Mouse (Mus musculus) CH12.LX (cell line): ENCODE measurements around the gene Ankrd39. TPM values are rescaled to one million over a fixed set of nuclear protein-coding genes. Genes with fewer than 3 reads are reported as not detected.

Source experiments
- DNase-seq: peaks from one replicate; pipeline ENCODE4 v3.0.0-alpha.2; 2013; ENCODE audit errors: extremely low read depth
- H3K27ac ChIP-seq: 2 replicates; pipeline ENCODE4 v1.5.1; 2012; ENCODE audit warnings: low read depth, mild to moderate bottlenecking, control low read depth, moderate library complexity; ENCODE audit not compliant: insufficient read depth
- H3K27me3 ChIP-seq: replicated peaks from 2 replicates; pipeline ENCODE3; 2012; ENCODE audit warnings: inconsistent platforms
- H3K36me3 ChIP-seq, 2 experiments: replicated peaks in 1 of 2; 2 replicates each; pipeline versions ENCODE3 to v1.6.1; 2012; ENCODE audit warnings: inconsistent platforms in 1 of 2, low read length in 1 of 2, mild to moderate bottlenecking in 1 of 2, mixed read lengths in 1 of 2, moderate library complexity in 1 of 2; ENCODE audit not compliant: control insufficient read depth in 1 of 2, insufficient read depth in 1 of 2
- H3K4me1 ChIP-seq, 2 experiments: 2 replicates each; pipeline ENCODE4 v1.6.1; 2012; ENCODE audit warnings: inconsistent platforms in 1 of 2, moderate library complexity in 1 of 2; ENCODE audit not compliant: insufficient read depth in 2 of 2, control insufficient read depth in 1 of 2
- H3K4me2 ChIP-seq: 2 replicates; pipeline ENCODE4 v1.6.1; 2012; ENCODE audit warnings: low read depth, mild to moderate bottlenecking, control low read depth; ENCODE audit not compliant: poor library complexity, insufficient read depth, severe bottlenecking
- H3K4me3 ChIP-seq, 3 experiments: fragments of 150-350 bp in 1 of 3; sonication (generic) in 1 of 3; replicated peaks in 1 of 3; 2 replicates each; pipeline versions ENCODE3 to v1.5.1; 2011 to 2012; ENCODE audit warnings: low read depth in 2 of 3, low read length in 2 of 3, mild to moderate bottlenecking in 2 of 3, moderate library complexity in 2 of 3, control low read depth in 1 of 3, improper control_type of control experiment in 1 of 3, inconsistent platforms in 1 of 3, mixed read lengths in 1 of 3; ENCODE audit not compliant: poor library complexity in 1 of 3
- H3K79me2 ChIP-seq: replicated peaks from 2 replicates; pipeline ENCODE4 v1.6.1; 2012; ENCODE audit warnings: mild to moderate bottlenecking, moderate library complexity; ENCODE audit not compliant: control insufficient read depth, poor library complexity, insufficient read depth, severe bottlenecking; ENCODE audit errors: extremely low read depth
- H3K9ac ChIP-seq: 2 replicates; pipeline ENCODE4 v1.6.1; 2012; ENCODE audit warnings: low read depth, mild to moderate bottlenecking, control low read depth, moderate library complexity; ENCODE audit not compliant: insufficient read depth
- H3K9me3 ChIP-seq: replicated peaks from 2 replicates; pipeline ENCODE3; 2012; ENCODE audit warnings: low read length, inconsistent platforms, mixed read lengths
- BHLHE40 ChIP-seq: IDR thresholded peaks from 2 replicates; pipeline ENCODE4 v1.6.1; 2011; ENCODE audit warnings: mild to moderate bottlenecking, low read depth, low read length, improper control_type of control experiment
- CHD1 ChIP-seq: IDR thresholded peaks from 2 replicates; pipeline ENCODE4 v1.6.1; 2012; ENCODE audit warnings: low read depth, low read length, improper control_type of control experiment, inconsistent platforms
- CHD2 ChIP-seq: IDR thresholded peaks from 2 replicates; pipeline ENCODE4 v1.6.1; 2011; ENCODE audit warnings: low read length, improper control_type of control experiment
- CTCF ChIP-seq, 2 experiments: IDR thresholded peaks in 1 of 2; conservative IDR thresholded peaks in 1 of 2; 2 replicates each; pipeline ENCODE4 v1.5.1; 2011 to 2012; ENCODE audit warnings: low read depth in 2 of 2, low read length in 2 of 2, improper control_type of control experiment in 1 of 2, inconsistent platforms in 1 of 2, mild to moderate bottlenecking in 1 of 2, moderate library complexity in 1 of 2
- E2F4 ChIP-seq: IDR thresholded peaks from 2 replicates; pipeline ENCODE4 v1.6.1; 2011; ENCODE audit warnings: low read depth, low read length, improper control_type of control experiment; ENCODE audit not compliant: insufficient replicate concordance
- ELF1 ChIP-seq: IDR thresholded peaks from 2 replicates; pipeline ENCODE4 v1.6.1; 2014; ENCODE audit warnings: low read depth, mild to moderate bottlenecking, inconsistent platforms, low read length, improper control_type of control experiment
- IRF4 ChIP-seq: IDR thresholded peaks from 2 replicates; pipeline ENCODE4 v1.6.1; 2014; ENCODE audit warnings: low read depth, mild to moderate bottlenecking, inconsistent platforms, low read length, improper control_type of control experiment
- JUN ChIP-seq: IDR thresholded peaks from 2 replicates; pipeline ENCODE4 v1.6.1; 2011; ENCODE audit warnings: low read depth, mild to moderate bottlenecking, low read length, improper control_type of control experiment, moderate library complexity; ENCODE audit not compliant: insufficient read depth
- JUND ChIP-seq: conservative IDR thresholded peaks from 2 replicates; pipeline ENCODE4 v1.6.1; 2011; ENCODE audit warnings: low read depth, low read length, improper control_type of control experiment
- KAT2A ChIP-seq: IDR thresholded peaks from 2 replicates; pipeline ENCODE4 v1.6.1; 2012; ENCODE audit warnings: low read length, improper control_type of control experiment, inconsistent platforms; ENCODE audit not compliant: insufficient replicate concordance
- MAX ChIP-seq: IDR thresholded peaks from 2 replicates; pipeline ENCODE4 v1.6.1; 2011; ENCODE audit warnings: low read length, improper control_type of control experiment
- MAZ ChIP-seq: IDR thresholded peaks from 2 replicates; pipeline ENCODE4 v1.6.1; 2012; ENCODE audit warnings: low read depth, mild to moderate bottlenecking, inconsistent platforms, low read length, improper control_type of control experiment, moderate library complexity
- MEF2A ChIP-seq: IDR thresholded peaks from 2 replicates; pipeline ENCODE4 v1.6.1; 2014; ENCODE audit warnings: low read depth, mild to moderate bottlenecking, inconsistent platforms, low read length, improper control_type of control experiment, borderline replicate concordance
- MYC ChIP-seq: IDR thresholded peaks from 2 replicates; pipeline ENCODE4 v1.6.1; 2011; ENCODE audit warnings: low read depth, mild to moderate bottlenecking, improper control_type of control experiment, low read length
- NELFE ChIP-seq: IDR thresholded peaks from 2 replicates; pipeline ENCODE4 v1.6.1; 2011; ENCODE audit warnings: low read depth, low read length, improper control_type of control experiment
- PAX5 ChIP-seq: IDR thresholded peaks from 2 replicates; pipeline ENCODE4 v1.6.1; 2012; ENCODE audit warnings: low read length, inconsistent platforms, mixed read lengths
- POLR2A ChIP-seq: IDR thresholded peaks from 2 replicates; pipeline ENCODE4 v1.6.1; 2011; ENCODE audit warnings: low read depth, mild to moderate bottlenecking, improper control_type of control experiment, low read length
- RAD21 ChIP-seq: IDR thresholded peaks from 2 replicates; pipeline ENCODE4 v1.6.1; 2011; ENCODE audit warnings: low read depth, mild to moderate bottlenecking, low read length, improper control_type of control experiment, moderate library complexity
- SMC3 ChIP-seq: IDR thresholded peaks from 2 replicates; pipeline ENCODE4 v1.6.1; 2011; ENCODE audit warnings: low read depth, low read length, improper control_type of control experiment
- TBP ChIP-seq: conservative IDR thresholded peaks from 2 replicates; pipeline ENCODE4 v1.6.1; 2011; ENCODE audit warnings: low read depth, low read length, improper control_type of control experiment
- TCF12 ChIP-seq: IDR thresholded peaks from 2 replicates; pipeline ENCODE4 v1.6.1; 2014; ENCODE audit warnings: low read depth, mild to moderate bottlenecking, inconsistent platforms, low read length, improper control_type of control experiment
- UBTF ChIP-seq: IDR thresholded peaks from 2 replicates; pipeline ENCODE4 v1.6.1; 2012; ENCODE audit warnings: low read depth, mild to moderate bottlenecking, inconsistent platforms, low read length, improper control_type of control experiment, moderate library complexity
- ZC3H11A ChIP-seq: IDR thresholded peaks from 2 replicates; pipeline ENCODE4 v1.6.1; 2012; ENCODE audit warnings: low read depth, mild to moderate bottlenecking, inconsistent platforms, low read length, improper control_type of control experiment
- ZMIZ1 ChIP-seq: IDR thresholded peaks from 2 replicates; pipeline ENCODE4 v1.6.1; 2012; ENCODE audit warnings: low read depth, mild to moderate bottlenecking, inconsistent platforms, low read length, improper control_type of control experiment
- ZNF384 ChIP-seq: IDR thresholded peaks from 2 replicates; pipeline ENCODE4 v1.6.1; 2012; ENCODE audit warnings: low read depth, low read length, improper control_type of control experiment, inconsistent platforms
- dilution Hi-C: fragments of 300-500 bp; cut with MboI; formaldehyde crosslinking; loops from 2 replicates; pipeline ENCODE4 v1.14.3; 2020; ENCODE audit warnings: low sequenced_read_pairs; ENCODE audit not compliant: extremely low pct_unique_long_range_greater_than_20kb, extremely low pct_ligation_motif_present
- in situ Hi-C: fragments of 300-500 bp; cut with MboI; formaldehyde crosslinking; loops from 3 replicates; pipeline ENCODE4 v1.14.3; 2019; ENCODE audit warnings: low sequenced_read_pairs, low pct_ligation_motif_present, low pct_unique_long_range_greater_than_20kb, mixed read lengths
- polyA plus RNA-seq: library from polyadenylated mRNA; unstranded; fragments of >175 nt; gene quantifications from 2 replicates; pipeline ENCODE4 v1.2.1, GENCODE M21; 2012; ENCODE audit warnings: low read depth; ENCODE audit not compliant: insufficient read length
- total RNA-seq, 2 experiments: library from RNA; depleted of rRNA; stranded (reverse); fragments of 300-350 nt in 1 of 2; fragments of >200 nt in 1 of 2; gene quantifications; 2 replicates each; pipeline ENCODE4 v1.2.3; 2012 to 2014

Gene Ankrd39
- total and polyA plus RNA-seq, 3 experiments: 4.3 to 14.8 (median 11.6) TPM

DNA sequence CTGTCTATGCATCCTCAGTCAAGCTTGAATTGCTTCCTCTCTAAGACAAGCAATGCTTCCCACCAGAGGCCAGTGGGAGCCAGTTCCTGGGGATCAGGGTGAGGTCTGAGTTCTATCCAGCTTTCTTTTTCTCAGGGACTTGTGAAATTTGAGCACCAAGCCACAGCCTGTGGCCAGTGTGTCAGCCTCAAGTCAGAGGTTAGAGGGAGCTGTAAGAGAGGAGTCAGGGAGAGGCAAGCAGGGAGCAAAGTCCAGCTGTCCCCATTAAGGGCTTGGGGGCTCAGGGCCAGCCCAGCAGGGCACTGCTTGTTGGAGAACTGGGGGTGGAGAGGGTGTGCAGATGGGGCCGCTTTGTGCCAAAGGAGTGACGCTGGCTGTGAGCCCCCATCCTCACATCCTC is 16.0 kb upstream of the Ankrd39 start:
- Histone ChIP-seq H3K27ac (no peak overlapping the region), H3K4me2 (no peak overlapping the region), H3K27me3 (peaks cover 24% of the 10 kb centered on the region), H3K9me3 (no peaks in the 10 kb centered on the region), H3K79me2 (no peaks in the 10 kb centered on the region), H3K4me1 (peaks cover 26 to 67% of the 10 kb centered on the region in 2 experiments), H3K9ac (no peak overlapping the region), H3K4me3 (no peak overlapping the region), H3K36me3 (no peaks in the 10 kb centered on the region)
- dilution Hi-C loops (no loop called here), in situ Hi-C loops (no loop called here)
- TF ChIP-seq CHD2 (no peak), ZNF384 (no peak), IRF4 (no peak), ZMIZ1 (no peak), TBP (no peak)
- DNase-seq: no peak

DNA sequence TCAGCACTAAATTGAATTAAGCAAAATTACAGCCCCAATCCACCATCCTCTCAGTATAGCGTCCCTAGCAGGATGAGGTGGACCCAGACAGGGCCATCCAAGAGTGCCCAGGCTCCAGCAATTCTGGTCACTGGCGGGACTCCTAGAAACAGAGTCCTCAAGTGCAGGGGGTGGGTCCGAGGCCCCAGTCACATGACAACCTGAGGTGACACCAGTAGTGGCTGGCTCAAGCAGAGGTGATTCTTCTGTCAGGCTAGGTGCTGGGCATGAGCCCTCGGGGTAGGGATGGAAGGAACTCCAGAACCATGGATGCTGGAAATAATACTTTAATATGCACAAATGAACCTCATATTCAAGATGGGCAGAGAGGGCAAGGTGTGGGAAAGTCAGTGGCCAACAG is 15.1 kb upstream of the Ankrd39 start:
- H3K9ac ChIP-seq: no peak overlapping the region
- H3K36me3 ChIP-seq: no peaks in the 10 kb centered on the region
- H3K27ac ChIP-seq: no peak overlapping the region
- peaks cover 26 to 73% of the 10 kb centered on the region in 2 experiments for H3K4me1 ChIP-seq
- DNase-seq: no peak
- TF ChIP-seq MAX (no peak), ZMIZ1 (no peak), CTCF (conservative IDR thresholded peaks at IDR 0.05 in 1 of 2, IDR thresholded peaks at IDR 0.05 in 1 of 2; ENCODE audit: low read depth in 2 of 2, low read length in 2 of 2) (no peak), SMC3 (no peak), IRF4 (no peak), TCF12 (no peak), E2F4 (no peak)
- dilution Hi-C loops: no loop called here
- H3K4me2 ChIP-seq: no peak overlapping the region
- H3K27me3 ChIP-seq: peaks cover 32% of the 10 kb centered on the region
- H3K4me3 ChIP-seq: no peak overlapping the region
- in situ Hi-C loops: no loop called here
- H3K79me2 ChIP-seq: no peaks in the 10 kb centered on the region
- no peaks in the 10 kb centered on the region for H3K9me3 ChIP-seq

DNA sequence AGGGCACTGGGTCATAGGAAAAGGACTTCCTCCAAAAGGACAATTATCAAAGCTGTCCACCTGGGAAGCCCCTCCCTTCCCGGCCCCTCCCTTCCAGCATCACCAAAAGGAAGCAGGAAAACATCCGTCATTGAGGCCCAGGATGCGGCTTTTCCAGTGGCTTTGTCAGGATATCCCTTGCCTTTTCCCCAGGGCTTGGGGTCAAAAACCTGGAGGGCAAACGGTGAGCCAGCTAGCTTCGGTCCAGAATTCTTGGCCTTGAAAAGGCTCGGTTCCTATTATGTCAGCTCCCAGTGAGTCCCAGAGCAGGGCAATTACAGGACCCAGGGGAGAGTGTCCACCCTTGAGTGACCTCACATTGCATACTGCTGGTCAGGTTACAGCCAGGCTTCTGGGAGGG is 13.7 kb upstream of the Ankrd39 start:
- Histone ChIP-seq H3K4me1 (peaks cover 16 to 69% of the 10 kb centered on the region in 2 experiments), H3K79me2 (no peaks in the 10 kb centered on the region), H3K4me2 (no peak overlapping the region), H3K9me3 (no peaks in the 10 kb centered on the region), H3K27me3 (peaks cover 38% of the 10 kb centered on the region)
- dilution Hi-C loops (no loop called here), in situ Hi-C loops (no loop called here)
- DNase-seq: no peak
- TF ChIP-seq MYC (no peak), CTCF (conservative IDR thresholded peaks at IDR 0.05 in 1 of 2, IDR thresholded peaks at IDR 0.05 in 1 of 2; ENCODE audit: low read depth in 2 of 2, low read length in 2 of 2) (no peak), KAT2A (no peak), JUND (no peak), JUN (no peak), MAX (no peak), RAD21 (no peak), ZC3H11A (no peak), IRF4 (no peak), PAX5 (no peak), MEF2A (no peak), ELF1 (no peak), CHD2 (no peak), UBTF (no peak), CHD1 (no peak), BHLHE40 (no peak), MAZ (no peak), POLR2A (no peak), NELFE (no peak)
- TF ChIP-seq, all 38 proteins: peak for 0
- no peaks in the 10 kb centered on the region for H3K36me3 ChIP-seq
- H3K4me3 ChIP-seq: no peak overlapping the region
- no peak overlapping the region for H3K9ac ChIP-seq
- H3K27ac ChIP-seq: no peak overlapping the region
